Mouse (Mus musculus) thymus, postnatal 10 days (tissue): Measurements from ENCODE around the gene Dctd.

ENCODE experiments used
- DNase-seq, 2 experiments: peaks; one replicate each; pipeline ENCODE4 v3.0.0; 2021; ENCODE audit warnings: low spot score in 2 of 2

Dctd gene

GRCm38 (mm10) chr8:48098792-48099191, at the start of gene Dctd:
Dctd (plus strand) TSS chr8:48099092.
- DNase-seq = no peak

DNA sequence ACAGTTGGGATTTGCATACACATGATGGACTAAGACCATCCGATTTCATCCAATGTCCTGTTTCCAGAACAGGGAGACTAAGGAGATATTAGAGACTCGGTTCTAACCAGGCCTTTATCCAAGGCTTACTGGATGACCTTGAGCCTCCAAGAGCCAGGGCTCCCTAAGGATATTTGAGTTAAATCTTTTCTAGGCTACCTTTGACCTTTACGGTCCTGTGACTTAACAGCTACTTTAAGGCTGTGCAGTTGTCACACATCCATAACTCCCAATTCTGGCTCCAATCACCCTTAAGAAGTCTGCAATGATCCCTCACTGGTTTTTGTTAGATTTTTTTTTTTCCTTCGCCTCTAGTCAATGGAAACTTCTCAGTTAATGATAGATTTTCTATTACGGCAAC, 45.3 kb upstream of the Dctd start:
- no peak for DNase-seq

DNA sequence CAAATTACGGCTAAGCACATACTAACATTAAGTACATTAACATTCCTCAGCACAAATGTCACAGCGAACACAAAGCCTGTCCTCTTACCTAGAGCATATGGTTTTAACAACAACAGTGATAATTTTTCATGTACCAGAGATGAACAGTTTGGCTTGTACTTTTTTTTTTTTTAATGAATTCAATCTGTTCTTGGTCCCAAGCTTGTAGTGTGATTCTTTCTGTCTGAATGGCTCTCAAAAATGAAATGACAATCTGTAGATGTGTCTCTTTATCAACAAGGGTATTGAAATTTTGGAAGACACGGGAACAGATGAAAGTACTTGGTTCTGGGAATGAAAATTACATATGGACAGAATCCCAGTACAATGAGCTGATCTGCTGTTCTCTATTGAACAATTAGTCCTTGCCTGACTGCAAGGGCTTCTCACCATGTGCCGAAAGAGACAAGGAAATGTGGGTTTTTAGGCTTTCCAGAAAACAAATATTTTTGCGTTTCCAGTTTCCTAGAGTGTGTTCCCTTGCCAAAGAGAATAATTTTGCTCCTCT, 35.3 kb upstream of the Dctd start:
- DNase-seq = no peak

- DNase-seq = no peak
These were observed 24.7 kb upstream of the Dctd start for GRCm38 (mm10) chr8:48074149-48074548.

- no peak for DNase-seq
These were observed 16.5 kb upstream of the Dctd start for GRCm38 (mm10) chr8:48082343-48082742.

GRCm38 (mm10) chr8:48090661-48091060, 8.2 kb upstream of the Dctd start:
- no peak for DNase-seq

- no peak for DNase-seq
These were observed 3.5 kb upstream of the Dctd start for GRCm38 (mm10) chr8:48095378-48095777.

DNA sequence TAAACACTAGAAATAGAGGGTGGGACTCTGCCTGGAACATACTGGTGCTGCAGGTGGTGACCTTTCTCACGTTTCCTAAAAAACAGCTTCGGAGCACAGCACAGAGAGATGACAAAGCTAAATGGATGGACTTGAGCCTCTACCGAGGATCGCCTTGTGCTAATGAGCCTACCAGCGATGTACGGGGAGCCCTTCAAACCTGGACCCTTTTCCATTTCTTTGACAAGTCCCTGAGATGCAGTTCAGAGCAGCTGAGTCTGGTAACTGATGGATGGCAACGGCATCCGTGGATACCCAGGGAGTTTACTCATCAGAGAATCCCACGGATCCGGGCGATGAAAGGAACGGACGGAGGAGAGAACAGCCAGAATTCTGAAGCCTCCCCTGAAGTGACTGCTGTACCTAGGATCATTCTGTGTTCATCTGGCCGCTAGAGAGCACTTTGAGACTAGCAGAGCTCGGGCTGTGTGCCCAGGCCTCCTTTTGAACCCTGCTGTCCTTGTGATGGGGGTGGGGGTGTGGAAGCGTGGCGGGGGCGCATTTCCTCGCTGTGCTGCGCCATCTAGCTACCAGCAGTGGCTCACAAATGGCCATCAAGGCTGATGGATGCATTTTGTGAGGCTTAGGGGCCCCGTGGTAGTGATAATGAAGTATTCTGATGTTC, 1.6 kb upstream of the Dctd start:
- DNase-seq = no peak

- no peak for DNase-seq
These were observed 732 bp upstream of the Dctd start for GRCm38 (mm10) chr8:48098081-48098639.

GRCm38 (mm10) chr8:48100100-48100787, 1.4 kb downstream of the Dctd start:
- no peak for DNase-seq

DNA sequence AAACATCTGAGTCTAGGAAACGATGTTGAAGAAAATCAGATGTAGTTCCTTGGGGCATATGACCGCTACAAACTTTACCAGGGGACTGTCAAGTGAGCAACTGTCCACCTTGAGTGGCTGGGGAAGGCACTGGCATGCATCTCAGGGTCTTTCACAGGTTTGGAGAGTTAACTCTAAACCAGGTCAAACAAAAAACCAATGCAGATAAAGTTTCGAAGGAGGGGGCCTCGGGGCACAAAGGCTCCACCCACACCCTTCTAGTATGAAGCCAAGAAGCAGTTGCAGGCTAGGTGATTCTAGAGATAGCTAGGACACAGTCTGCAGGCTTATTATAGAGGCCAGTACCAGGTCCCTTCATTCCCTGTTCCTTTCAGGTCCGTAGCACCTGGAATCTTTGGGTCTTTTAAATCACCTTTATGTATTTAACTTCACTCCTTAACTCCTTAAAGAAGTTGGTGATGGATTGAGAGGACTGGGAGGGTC, 10.5 kb downstream of the Dctd start:
- DNase-seq = no peak

GRCm38 (mm10) chr8:48109856-48110780, 11.2 kb downstream of the Dctd start:
- peak; percentile 17 to 27 for DNase-seq

GRCm38 (mm10) chr8:48114591-48114990, 15.7 kb downstream of the Dctd start:
- no peak for DNase-seq

GRCm38 (mm10) chr8:48122991-48123390, 24.1 kb downstream of the Dctd start:
- DNase-seq = no peak

GRCm38 (mm10) chr8:48124857-48125256, 26.0 kb downstream of the Dctd start:
- DNase-seq = no peak

GRCm38 (mm10) chr8:48126954-48127353, 28.1 kb downstream of the Dctd start:
- no peak for DNase-seq

GRCm38 (mm10) chr8:48130266-48130665, 31.4 kb downstream of the Dctd start:
- DNase-seq = no peak

DNA sequence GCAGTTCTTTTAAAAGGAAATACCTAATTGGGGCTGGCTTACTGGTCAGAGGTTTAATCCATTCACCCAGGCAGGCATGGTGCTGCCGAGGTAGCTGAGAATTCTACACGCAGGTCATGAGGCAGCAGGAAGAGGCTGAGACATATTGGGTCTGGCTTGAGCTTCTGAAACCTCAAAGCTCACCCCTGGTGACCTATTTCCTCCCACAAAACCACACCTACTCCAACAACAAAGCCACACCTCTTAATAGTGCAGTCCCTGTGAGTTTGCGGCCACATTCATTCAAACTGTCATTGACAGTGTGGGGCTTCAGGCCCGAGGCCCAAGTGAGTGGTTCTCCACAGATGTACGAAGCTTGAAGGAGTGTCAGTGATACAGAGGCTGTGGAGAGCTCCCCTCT, 34.4 kb downstream of the Dctd start:
- DNase-seq = no peak

DNA sequence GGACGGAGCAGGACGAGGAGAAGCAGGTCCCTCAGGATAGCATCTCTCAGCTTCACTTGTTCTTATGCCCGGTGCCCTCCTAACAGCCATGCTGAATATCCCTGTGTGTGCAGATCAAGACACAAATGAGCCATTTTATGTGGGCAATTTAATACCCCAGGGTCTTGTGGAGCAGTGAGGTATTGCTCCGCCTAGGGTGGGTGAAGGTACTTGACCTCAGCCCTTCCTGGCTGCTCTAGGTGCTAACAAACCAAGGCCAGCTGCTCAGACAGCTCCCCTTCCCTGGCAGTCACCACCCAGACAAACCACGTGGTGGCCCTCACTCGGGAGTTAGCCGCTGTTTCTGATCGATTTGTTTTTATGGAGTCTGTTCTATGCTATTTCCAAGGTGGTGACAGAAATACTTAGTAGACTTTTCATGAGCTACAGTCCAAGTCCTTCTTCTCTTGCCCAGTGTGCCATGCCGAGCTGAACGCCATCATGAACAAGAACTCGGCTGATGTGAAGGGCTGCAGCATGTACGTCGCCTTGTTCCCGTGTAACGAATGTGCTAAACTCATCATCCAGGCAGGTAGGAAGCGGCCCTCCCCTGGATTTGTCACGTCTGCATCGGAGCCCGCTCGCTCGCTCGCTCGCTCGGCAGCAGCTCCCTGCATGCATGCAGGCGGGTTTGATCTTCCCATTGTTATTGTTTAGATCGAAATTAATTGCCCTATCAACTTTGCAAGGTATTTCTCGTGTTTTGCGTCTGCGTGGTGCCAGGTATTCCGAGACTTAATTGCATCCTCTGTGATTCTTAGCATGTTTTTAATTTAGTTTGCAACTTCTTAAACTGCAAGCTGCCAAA, 38.1 kb downstream of the Dctd start:
- DNase-seq = no peak

- DNase-seq = no peak
These were observed 38.7 kb downstream of the Dctd start for GRCm38 (mm10) chr8:48137651-48137937.

DNA sequence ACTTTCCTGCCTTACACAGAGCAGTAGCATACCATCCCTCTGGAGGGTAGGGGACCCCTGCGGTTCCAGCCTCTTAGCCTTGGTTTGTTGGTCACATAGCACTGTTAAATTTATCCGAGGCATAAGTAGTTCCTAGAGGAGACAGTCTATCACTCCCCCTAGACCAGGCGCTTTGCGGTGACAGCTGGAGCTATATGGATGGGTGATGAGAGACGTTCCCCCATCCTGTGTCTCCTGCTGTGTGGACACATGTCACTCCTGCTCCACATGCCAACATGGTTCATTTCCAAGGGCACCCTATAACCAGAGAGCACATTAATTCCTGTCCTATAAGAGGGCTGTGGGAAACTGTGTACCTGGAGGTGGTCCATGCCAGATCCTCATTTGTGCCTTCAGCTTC, 42.1 kb downstream of the Dctd start:
- DNase-seq = no peak
